Mouse (Mus musculus): Measurements from ENCODE around the gene G430095P16Rik. TPM values are rescaled to one million over a fixed set of nuclear protein-coding genes. Genes with fewer than 3 reads are reported as not detected.

Gene G430095P16Rik
- polyA plus RNA-seq, 1 experiment from 2014 or later: 1.0 TPM

DNA sequence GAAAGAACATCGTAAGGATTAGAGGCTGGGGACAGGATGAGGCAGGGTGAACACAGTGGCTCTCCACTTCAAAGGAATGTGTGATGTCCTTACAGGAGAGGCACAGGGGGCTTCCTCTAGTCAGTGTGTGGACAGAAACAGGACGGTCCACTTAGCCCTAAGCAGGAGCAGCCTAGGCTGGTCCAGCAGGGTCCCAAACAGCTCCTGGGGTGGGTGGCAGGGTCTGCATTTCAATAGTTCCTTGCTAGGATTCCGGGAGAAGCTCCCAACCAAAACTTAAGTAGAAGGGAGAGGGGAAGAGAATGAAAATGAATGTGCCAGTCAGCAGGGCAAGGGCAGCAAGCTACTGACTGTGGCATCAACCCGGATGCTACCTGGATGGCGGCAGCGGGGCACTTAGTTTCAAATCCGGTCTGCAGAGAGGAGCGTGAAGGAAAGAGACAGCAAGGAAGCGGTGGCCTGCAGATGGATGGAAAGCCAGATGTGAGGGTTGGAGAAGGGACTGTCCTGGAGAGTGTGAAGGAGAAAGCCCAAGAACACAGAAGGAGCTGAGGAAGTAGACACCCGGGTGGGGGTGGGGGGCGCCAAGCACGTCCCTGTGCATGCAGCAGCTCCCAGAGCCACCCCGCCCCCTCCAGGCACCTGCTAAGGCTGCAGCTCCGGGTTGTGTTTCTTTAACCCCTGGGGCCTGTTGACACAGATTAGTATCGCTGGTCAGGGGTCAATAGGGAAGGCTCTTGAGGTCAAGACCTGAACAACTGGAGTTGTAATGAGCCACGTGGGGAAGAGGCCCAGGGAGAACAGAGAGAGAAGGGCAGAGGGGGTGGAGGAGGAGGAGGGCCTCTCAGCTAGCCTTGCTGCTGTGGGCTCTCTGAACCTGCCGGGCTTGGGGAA is 22.5 kb downstream of the G430095P16Rik start:
- Histone ChIP-seq H3K27ac (ENCODE audit: low read depth, low read length) (no peak overlapping the region), H3K4me1 (replicated peaks; ENCODE audit: control insufficient read depth, insufficient read depth, low read length) (0 out of 2 replicates have a peak, but pooled peaks cover 12% of the 10 kb centered on the region), H3K36me3 (ENCODE audit: control insufficient read depth, insufficient read depth) (no peaks in the 10 kb centered on the region), H3K9ac (ENCODE audit: low read depth, low read length) (no peak overlapping the region), H3K9me3 (ENCODE audit: control insufficient read depth) (no peaks in the 10 kb centered on the region), H3K27me3 (replicated peaks; ENCODE audit: control insufficient read depth, insufficient read depth, low read length) (no peaks in the 10 kb centered on the region; the same call in 1 of the 2 replicates), H3K4me2 (replicated peaks; ENCODE audit: low read depth) (0 out of 2 replicates have a peak overlapping the region, but pooled peaks have one; percentile 9), H3K4me3 (ENCODE audit: low read depth, low read length) (no peak overlapping the region)
- TF ChIP-seq CTCF (IDR thresholded peaks at IDR 0.05; ENCODE audit: low read depth): peak; percentile 41
- peak; percentile 51 for ATAC-seq
- 19% methylated on average over 17 of the region's 17 CpGs for WGBS

GRCm38 (mm10) chr8:84749519-84749918 is 26.7 kb downstream of the G430095P16Rik start:
- TF ChIP-seq CTCF (IDR thresholded peaks at IDR 0.05; ENCODE audit: low read depth): no peak
- no peak overlapping the region for H3K4me3 ChIP-seq (ENCODE audit: low read depth, low read length)
- H3K27ac ChIP-seq (ENCODE audit: low read depth, low read length): no peak overlapping the region

DNA sequence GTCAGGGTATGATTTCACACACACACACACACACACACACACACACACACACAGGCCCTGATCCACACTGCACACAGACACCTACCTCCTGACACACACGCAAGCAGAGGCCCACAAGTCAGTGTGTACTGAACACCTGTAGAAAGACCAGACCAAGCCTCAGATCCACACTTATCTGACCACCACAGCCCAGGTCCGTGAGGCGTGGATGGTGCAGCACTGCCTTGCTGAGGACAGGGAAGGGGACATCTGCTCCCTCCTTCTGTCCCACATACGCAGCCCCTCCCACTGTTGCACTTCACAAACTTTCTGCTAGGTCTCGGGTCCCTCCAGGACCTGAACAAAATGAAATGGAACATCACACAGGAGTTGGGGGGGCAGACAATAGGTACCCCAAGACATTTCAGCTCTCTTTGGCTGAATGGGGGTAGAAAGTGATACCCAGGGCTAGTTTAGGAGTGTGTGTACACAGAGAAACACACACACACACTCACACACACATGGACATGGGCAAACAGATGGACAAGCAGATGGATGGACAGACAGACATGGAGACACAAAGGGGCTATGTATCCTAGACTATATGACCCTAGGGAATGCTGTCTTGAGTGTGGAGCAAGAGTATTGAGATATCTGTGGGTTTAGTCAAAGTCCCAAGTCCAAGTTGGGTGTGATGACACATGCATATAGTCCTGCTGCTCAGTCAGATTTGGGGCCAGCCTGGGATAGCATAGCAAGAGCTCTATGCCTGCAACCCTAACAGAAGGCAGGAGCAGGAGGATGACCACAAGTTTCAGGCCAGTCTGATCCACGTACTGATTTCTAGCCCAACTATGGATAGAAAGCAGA is 30.2 kb downstream of the G430095P16Rik start:
- H3K27me3 ChIP-seq (replicated peaks; ENCODE audit: control insufficient read depth, insufficient read depth, low read length): peaks cover 3% of the 10 kb centered on the region; the same call in 1 of the 2 replicates
- TF ChIP-seq CTCF (IDR thresholded peaks at IDR 0.05; ENCODE audit: low read depth): no peak
- WGBS: 75% methylated on average over 6 of the region's 6 CpGs
- no peak overlapping the region for H3K9ac ChIP-seq (ENCODE audit: low read depth, low read length)
- H3K9me3 ChIP-seq (ENCODE audit: control insufficient read depth): no peaks in the 10 kb centered on the region
- no peak overlapping the region for H3K4me2 ChIP-seq (replicated peaks; ENCODE audit: low read depth)
- H3K36me3 ChIP-seq (ENCODE audit: control insufficient read depth, insufficient read depth): peaks cover 5% of the 10 kb centered on the region; the same call in 1 of the 2 replicates
- no peak overlapping the region for H3K27ac ChIP-seq (ENCODE audit: low read depth, low read length)
- ATAC-seq: peak; percentile 77
- no peak overlapping the region for H3K4me3 ChIP-seq (ENCODE audit: low read depth, low read length)
- H3K4me1 ChIP-seq (replicated peaks; ENCODE audit: control insufficient read depth, insufficient read depth, low read length): peaks cover 4% of the 10 kb centered on the region; the same call in 1 of the 2 replicates

More at GRCm38 (mm10) chr8:84749519-84749918, 26.7 kb downstream of the G430095P16Rik start:
- Histone ChIP-seq H3K9me3 (ENCODE audit: control insufficient read depth) (no peaks in the 10 kb centered on the region), H3K27me3 (replicated peaks; ENCODE audit: control insufficient read depth, insufficient read depth, low read length) (no peaks in the 10 kb centered on the region), H3K4me1 (replicated peaks; ENCODE audit: control insufficient read depth, insufficient read depth, low read length) (peaks cover 12% of the 10 kb centered on the region; the same call in 1 of the 2 replicates), H3K36me3 (ENCODE audit: control insufficient read depth, insufficient read depth) (peaks cover 5% of the 10 kb centered on the region; the same call in 1 of the 2 replicates), H3K4me2 (replicated peaks; ENCODE audit: low read depth) (no peak overlapping the region), H3K9ac (ENCODE audit: low read depth, low read length) (no peak overlapping the region)
- ATAC-seq: no peak
- 83% methylated on average over 16 of the region's 16 CpGs for WGBS

DNA sequence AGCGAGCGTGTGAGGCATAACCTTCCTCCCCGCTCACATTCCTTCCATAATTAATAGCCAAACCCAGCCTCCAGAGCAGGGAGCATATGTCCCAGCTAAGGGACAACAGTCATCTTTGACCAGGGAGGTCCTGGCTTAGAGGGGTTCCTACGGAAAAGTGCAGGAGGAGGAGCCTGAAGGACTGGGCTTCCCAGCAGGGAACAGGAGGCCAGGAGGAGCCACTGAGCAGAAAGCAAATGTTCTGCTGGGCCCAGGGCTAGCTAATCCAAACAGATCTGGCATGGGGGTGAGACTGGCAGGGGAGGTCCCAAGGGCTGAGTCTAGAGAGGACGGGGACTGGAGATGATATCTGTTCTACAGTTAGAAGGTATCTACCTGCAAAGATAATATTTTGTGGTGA is 34.7 kb downstream of the G430095P16Rik start:
- WGBS: 57% methylated on average over 5 of the region's 5 CpGs
- no peak for ATAC-seq

GRCm38 (mm10) chr8:84758308-84758707 is 35.5 kb downstream of the G430095P16Rik start:
- no peaks in the 10 kb centered on the region for H3K36me3 ChIP-seq (ENCODE audit: control insufficient read depth, insufficient read depth)
- TF ChIP-seq CTCF (IDR thresholded peaks at IDR 0.05; ENCODE audit: low read depth): no peak
- WGBS: 90% methylated on average over 3 of the region's 3 CpGs
- ATAC-seq: no peak
- no peak overlapping the region for H3K4me2 ChIP-seq (replicated peaks; ENCODE audit: low read depth)
- H3K4me1 ChIP-seq (replicated peaks; ENCODE audit: control insufficient read depth, insufficient read depth, low read length): no peaks in the 10 kb centered on the region; the same call in 1 of the 2 replicates
- no peak overlapping the region for H3K27ac ChIP-seq (ENCODE audit: low read depth, low read length)
- H3K4me3 ChIP-seq (ENCODE audit: low read depth, low read length): no peak overlapping the region
- peaks cover 7% of the 10 kb centered on the region; the same call in 1 of the 2 replicates for H3K27me3 ChIP-seq (replicated peaks; ENCODE audit: control insufficient read depth, insufficient read depth, low read length)
- H3K9ac ChIP-seq (ENCODE audit: low read depth, low read length): no peak overlapping the region
- no peaks in the 10 kb centered on the region for H3K9me3 ChIP-seq (ENCODE audit: control insufficient read depth)

More for the DNA sequence above, 34.7 kb downstream of the G430095P16Rik start:
- no peaks in the 10 kb centered on the region for H3K36me3 ChIP-seq (ENCODE audit: control insufficient read depth, insufficient read depth)
- H3K4me1 ChIP-seq (replicated peaks; ENCODE audit: control insufficient read depth, insufficient read depth, low read length): no peaks in the 10 kb centered on the region; the same call in 1 of the 2 replicates
- no peak overlapping the region for H3K9ac ChIP-seq (ENCODE audit: low read depth, low read length)
- H3K4me2 ChIP-seq (replicated peaks; ENCODE audit: low read depth): no peak overlapping the region
- peak; percentile 12 for TF ChIP-seq CTCF (IDR thresholded peaks at IDR 0.05; ENCODE audit: low read depth)
- no peak overlapping the region for H3K27ac ChIP-seq (ENCODE audit: low read depth, low read length)
- no peak overlapping the region for H3K4me3 ChIP-seq (ENCODE audit: low read depth, low read length)
- peaks cover 6% of the 10 kb centered on the region; the same call in 1 of the 2 replicates for H3K27me3 ChIP-seq (replicated peaks; ENCODE audit: control insufficient read depth, insufficient read depth, low read length)
- no peaks in the 10 kb centered on the region for H3K9me3 ChIP-seq (ENCODE audit: control insufficient read depth)

Measured in intestine, postnatal 0 days (tissue).